Mouse (Mus musculus) CH12.LX (cell line): ENCODE results near the gene Ece1. TPM values are rescaled to one million over a fixed set of nuclear protein-coding genes. Genes with fewer than 3 reads are reported as not detected.

Experiments used
- DNase-seq: peaks from one replicate; pipeline ENCODE4 v3.0.0-alpha.2; 2013; ENCODE audit errors: extremely low read depth
- H3K27ac ChIP-seq: 2 replicates; pipeline ENCODE4 v1.5.1; 2012; ENCODE audit warnings: low read depth, mild to moderate bottlenecking, control low read depth, moderate library complexity; ENCODE audit not compliant: insufficient read depth
- H3K27me3 ChIP-seq: replicated peaks from 2 replicates; pipeline ENCODE3; 2012; ENCODE audit warnings: inconsistent platforms
- H3K36me3 ChIP-seq, 2 experiments: replicated peaks in 1 of 2; 2 replicates each; pipeline versions ENCODE3 to v1.6.1; 2012; ENCODE audit warnings: inconsistent platforms in 1 of 2, low read length in 1 of 2, mild to moderate bottlenecking in 1 of 2, mixed read lengths in 1 of 2, moderate library complexity in 1 of 2; ENCODE audit not compliant: control insufficient read depth in 1 of 2, insufficient read depth in 1 of 2
- H3K4me1 ChIP-seq, 2 experiments: 2 replicates each; pipeline ENCODE4 v1.6.1; 2012; ENCODE audit warnings: inconsistent platforms in 1 of 2, moderate library complexity in 1 of 2; ENCODE audit not compliant: insufficient read depth in 2 of 2, control insufficient read depth in 1 of 2
- H3K4me2 ChIP-seq: 2 replicates; pipeline ENCODE4 v1.6.1; 2012; ENCODE audit warnings: low read depth, mild to moderate bottlenecking, control low read depth; ENCODE audit not compliant: poor library complexity, insufficient read depth, severe bottlenecking
- H3K4me3 ChIP-seq, 3 experiments: fragments of 150-350 bp in 1 of 3; sonication (generic) in 1 of 3; replicated peaks in 1 of 3; 2 replicates each; pipeline versions ENCODE3 to v1.5.1; 2011 to 2012; ENCODE audit warnings: low read depth in 2 of 3, low read length in 2 of 3, mild to moderate bottlenecking in 2 of 3, moderate library complexity in 2 of 3, control low read depth in 1 of 3, improper control_type of control experiment in 1 of 3, inconsistent platforms in 1 of 3, mixed read lengths in 1 of 3; ENCODE audit not compliant: poor library complexity in 1 of 3
- H3K79me2 ChIP-seq: replicated peaks from 2 replicates; pipeline ENCODE4 v1.6.1; 2012; ENCODE audit warnings: mild to moderate bottlenecking, moderate library complexity; ENCODE audit not compliant: control insufficient read depth, poor library complexity, insufficient read depth, severe bottlenecking; ENCODE audit errors: extremely low read depth
- H3K9ac ChIP-seq: 2 replicates; pipeline ENCODE4 v1.6.1; 2012; ENCODE audit warnings: low read depth, mild to moderate bottlenecking, control low read depth, moderate library complexity; ENCODE audit not compliant: insufficient read depth
- H3K9me3 ChIP-seq: replicated peaks from 2 replicates; pipeline ENCODE3; 2012; ENCODE audit warnings: low read length, inconsistent platforms, mixed read lengths
- BHLHE40 ChIP-seq: IDR thresholded peaks from 2 replicates; pipeline ENCODE4 v1.6.1; 2011; ENCODE audit warnings: mild to moderate bottlenecking, low read depth, low read length, improper control_type of control experiment
- CHD2 ChIP-seq: IDR thresholded peaks from 2 replicates; pipeline ENCODE4 v1.6.1; 2011; ENCODE audit warnings: low read length, improper control_type of control experiment
- CTCF ChIP-seq, 2 experiments: IDR thresholded peaks in 1 of 2; conservative IDR thresholded peaks in 1 of 2; 2 replicates each; pipeline ENCODE4 v1.5.1; 2011 to 2012; ENCODE audit warnings: low read depth in 2 of 2, low read length in 2 of 2, improper control_type of control experiment in 1 of 2, inconsistent platforms in 1 of 2, mild to moderate bottlenecking in 1 of 2, moderate library complexity in 1 of 2
- ELF1 ChIP-seq: IDR thresholded peaks from 2 replicates; pipeline ENCODE4 v1.6.1; 2014; ENCODE audit warnings: low read depth, mild to moderate bottlenecking, inconsistent platforms, low read length, improper control_type of control experiment
- EP300 ChIP-seq: IDR thresholded peaks from 2 replicates; pipeline ENCODE4 v1.6.1; 2011; ENCODE audit warnings: low read length, improper control_type of control experiment
- MAZ ChIP-seq: IDR thresholded peaks from 2 replicates; pipeline ENCODE4 v1.6.1; 2012; ENCODE audit warnings: low read depth, mild to moderate bottlenecking, inconsistent platforms, low read length, improper control_type of control experiment, moderate library complexity
- MEF2A ChIP-seq: IDR thresholded peaks from 2 replicates; pipeline ENCODE4 v1.6.1; 2014; ENCODE audit warnings: low read depth, mild to moderate bottlenecking, inconsistent platforms, low read length, improper control_type of control experiment, borderline replicate concordance
- PAX5 ChIP-seq: IDR thresholded peaks from 2 replicates; pipeline ENCODE4 v1.6.1; 2012; ENCODE audit warnings: low read length, inconsistent platforms, mixed read lengths
- POLR2A ChIP-seq: IDR thresholded peaks from 2 replicates; pipeline ENCODE4 v1.6.1; 2011; ENCODE audit warnings: low read depth, mild to moderate bottlenecking, improper control_type of control experiment, low read length
- RAD21 ChIP-seq: IDR thresholded peaks from 2 replicates; pipeline ENCODE4 v1.6.1; 2011; ENCODE audit warnings: low read depth, mild to moderate bottlenecking, low read length, improper control_type of control experiment, moderate library complexity
- SIN3A ChIP-seq: IDR thresholded peaks from 2 replicates; pipeline ENCODE4 v1.6.1; 2012; ENCODE audit warnings: low read length, improper control_type of control experiment, inconsistent platforms
- SMC3 ChIP-seq: IDR thresholded peaks from 2 replicates; pipeline ENCODE4 v1.6.1; 2011; ENCODE audit warnings: low read depth, low read length, improper control_type of control experiment
- UBTF ChIP-seq: IDR thresholded peaks from 2 replicates; pipeline ENCODE4 v1.6.1; 2012; ENCODE audit warnings: low read depth, mild to moderate bottlenecking, inconsistent platforms, low read length, improper control_type of control experiment, moderate library complexity
- USF2 ChIP-seq: conservative IDR thresholded peaks from 2 replicates; pipeline ENCODE4 v1.6.1; 2011; ENCODE audit warnings: low read depth, low read length, improper control_type of control experiment
- dilution Hi-C: fragments of 300-500 bp; cut with MboI; formaldehyde crosslinking; loops from 2 replicates; pipeline ENCODE4 v1.14.3; 2020; ENCODE audit warnings: low sequenced_read_pairs; ENCODE audit not compliant: extremely low pct_unique_long_range_greater_than_20kb, extremely low pct_ligation_motif_present
- in situ Hi-C: fragments of 300-500 bp; cut with MboI; formaldehyde crosslinking; loops from 3 replicates; pipeline ENCODE4 v1.14.3; 2019; ENCODE audit warnings: low sequenced_read_pairs, low pct_ligation_motif_present, low pct_unique_long_range_greater_than_20kb, mixed read lengths
- polyA plus RNA-seq: library from polyadenylated mRNA; unstranded; fragments of >175 nt; gene quantifications from 2 replicates; pipeline ENCODE4 v1.2.1, GENCODE M21; 2012; ENCODE audit warnings: low read depth; ENCODE audit not compliant: insufficient read length
- total RNA-seq, 2 experiments: library from RNA; depleted of rRNA; stranded (reverse); fragments of 300-350 nt in 1 of 2; fragments of >200 nt in 1 of 2; gene quantifications; 2 replicates each; pipeline ENCODE4 v1.2.3; 2012 to 2014

Ece1 gene
- total and polyA plus RNA-seq, 3 experiments: 0.12 to 10.0 (median 0.16) TPM

DNA sequence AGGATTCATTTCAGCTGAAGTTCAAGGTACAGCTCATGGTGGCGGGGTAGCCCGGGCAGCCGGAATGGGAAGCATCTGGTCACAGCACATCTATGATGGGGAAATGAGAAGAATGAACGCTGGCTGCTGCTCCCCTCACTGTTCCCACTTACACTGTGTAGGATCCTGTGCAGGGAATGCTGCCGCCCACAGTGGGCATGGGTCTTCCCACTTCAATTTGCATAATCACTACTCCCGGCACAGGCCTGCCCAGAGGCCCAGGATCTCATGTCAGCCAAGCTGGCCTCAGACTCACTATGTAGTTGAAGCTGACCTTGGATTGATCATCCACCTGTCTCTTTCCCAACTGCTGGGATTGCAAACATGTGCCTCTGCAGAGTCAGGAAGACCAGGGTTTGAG is 11.9 kb upstream of the Ece1 start:
- peaks cover 12% of the 10 kb centered on the region for H3K9me3 ChIP-seq
- H3K27me3 ChIP-seq: peaks cover 43% of the 10 kb centered on the region
- no peak overlapping the region for H3K4me2 ChIP-seq
- H3K27ac ChIP-seq: no peak overlapping the region
- no peaks in the 10 kb centered on the region for H3K36me3 ChIP-seq
- no peak for TF ChIP-seq BHLHE40
- TF ChIP-seq ELF1: no peak
- no peak for TF ChIP-seq USF2
- TF ChIP-seq SIN3A: no peak
- no peak for TF ChIP-seq POLR2A
- no peak for TF ChIP-seq PAX5
- no peak for TF ChIP-seq UBTF
- dilution Hi-C loops: no loop called here
- DNase-seq: no peak
- in situ Hi-C loops: loop anchor here (5.0 kb wide), 1 partner anchor 97 kb away; no protein-coding TSS in a partner anchor
- H3K79me2 ChIP-seq: no peaks in the 10 kb centered on the region
- H3K4me3 ChIP-seq: no peak overlapping the region
- no peaks in the 10 kb centered on the region for H3K4me1 ChIP-seq
- H3K9ac ChIP-seq: no peak overlapping the region

DNA sequence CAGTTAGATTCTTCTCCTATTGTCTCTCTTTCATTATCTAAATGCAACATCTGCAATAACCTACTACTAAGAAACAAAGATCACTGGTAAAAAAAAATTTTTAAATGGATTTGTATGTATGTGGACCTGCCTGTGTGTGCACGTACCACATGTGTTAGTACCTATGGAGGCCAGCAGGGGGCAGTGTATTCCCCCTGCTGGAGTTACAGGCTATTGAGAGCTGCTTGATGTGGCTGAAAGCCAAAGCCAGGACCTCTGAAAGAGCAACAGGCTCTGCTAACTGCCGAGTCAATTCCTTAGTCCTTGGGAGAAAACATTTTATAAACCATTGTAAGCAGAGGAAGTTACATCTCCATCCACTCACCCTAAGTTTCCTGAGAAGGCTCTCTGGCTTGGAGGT is 10.6 kb upstream of the Ece1 start:
- H3K4me3 ChIP-seq: no peak overlapping the region
- in situ Hi-C loops: loop anchor here (5.0 kb wide), 1 partner anchor 96 kb away; no protein-coding TSS in a partner anchor
- H3K79me2 ChIP-seq: no peaks in the 10 kb centered on the region
- TF ChIP-seq CTCF (conservative IDR thresholded peaks at IDR 0.05 in 1 of 2, IDR thresholded peaks at IDR 0.05 in 1 of 2; ENCODE audit: low read depth in 2 of 2, low read length in 2 of 2) (peak; percentile 24 to 70; a peak in 3 of 4 replicates), RAD21 (peak; percentile 43), MAZ (no peak), SMC3 (peak; percentile 72)
- TF ChIP-seq, all 38 proteins: peak for 3
- Histone ChIP-seq H3K9ac (no peak overlapping the region), H3K9me3 (peaks cover 12% of the 10 kb centered on the region), H3K27ac (no peak overlapping the region), H3K36me3 (no peaks in the 10 kb centered on the region), H3K4me2 (no peak overlapping the region), H3K27me3 (peaks cover 52% of the 10 kb centered on the region), H3K4me1 (no peaks in the 10 kb centered on the region)
- dilution Hi-C loops: no loop called here
- no peak for DNase-seq

DNA sequence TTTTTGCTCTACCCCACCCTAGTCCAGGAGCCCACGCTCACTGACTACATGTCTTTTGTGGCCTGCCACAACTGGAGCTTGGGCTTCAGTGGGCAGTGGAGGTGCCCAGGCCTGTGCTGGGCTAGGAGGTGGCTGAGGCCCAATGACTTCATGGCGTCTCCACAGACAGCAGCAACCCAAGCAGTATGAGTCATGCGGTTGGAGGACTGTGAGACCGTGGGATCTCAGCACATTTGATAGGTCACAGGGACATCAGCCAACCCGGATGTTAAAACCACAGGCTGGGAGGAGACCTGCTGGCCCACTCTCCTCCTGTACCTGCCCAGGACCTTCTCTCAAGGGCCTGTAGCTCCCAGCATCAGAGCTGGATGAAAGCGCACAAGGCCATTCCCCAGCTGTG is 8.2 kb upstream of the Ece1 start:
- Histone ChIP-seq H3K4me3 (no peak overlapping the region), H3K79me2 (no peaks in the 10 kb centered on the region), H3K4me2 (no peak overlapping the region), H3K9ac (no peak overlapping the region), H3K4me1 (no peaks in the 10 kb centered on the region), H3K9me3 (peaks cover 9% of the 10 kb centered on the region), H3K36me3 (no peaks in the 10 kb centered on the region), H3K27ac (no peak overlapping the region), H3K27me3 (peaks cover 61% of the 10 kb centered on the region)
- no peak for DNase-seq
- dilution Hi-C loops: no loop called here
- in situ Hi-C loops: loop anchor here (5.0 kb wide), 1 partner anchor 93 kb away; no protein-coding TSS in a partner anchor
- TF ChIP-seq EP300 (no peak), SIN3A (no peak), MAZ (no peak), CHD2 (no peak), MEF2A (no peak)
